Mouse (Mus musculus) spleen, adult 2 months (tissue): ENCODE data around the gene Plpp6. TPM values are rescaled to one million over a fixed set of nuclear protein-coding genes. Genes with fewer than 3 reads are reported as not detected.
"Not testable (repeated sequence)": the region's sequence is repeated elsewhere in the genome, so short reads cannot be mapped to it uniquely, and the experiment has no call there.

ENCODE experiments used
- DNase-seq, 2 experiments: peaks; one replicate each; pipeline versions ENCODE4 v3.0.0 to v3.0.0-alpha.2; 2012 to 2021; ENCODE audit warnings: low spot score in 2 of 2, low read depth in 1 of 2
- H3K27ac ChIP-seq: fragments of 200-500 bp; 2 replicates; pipeline ENCODE4 v1.5.1; 2012; ENCODE audit warnings: low read length, inconsistent platforms; ENCODE audit not compliant: insufficient read depth
- H3K27me3 ChIP-seq: fragments of 200-500 bp; 2 replicates; pipeline ENCODE4 v1.6.1; 2012; ENCODE audit warnings: mild to moderate bottlenecking, moderate library complexity, low read length, inconsistent platforms; ENCODE audit not compliant: control insufficient read depth, insufficient read depth
- H3K36me3 ChIP-seq: fragments of 200-500 bp; 2 replicates; pipeline ENCODE4 v1.6.1; 2012; ENCODE audit warnings: mild to moderate bottlenecking, low read length, inconsistent platforms; ENCODE audit not compliant: control insufficient read depth, insufficient read depth
- H3K4me1 ChIP-seq: fragments of 200-500 bp; 2 replicates; pipeline ENCODE4 v1.6.1; 2011; ENCODE audit warnings: inconsistent platforms; ENCODE audit not compliant: control insufficient read depth, insufficient read depth, insufficient read length
- H3K4me3 ChIP-seq: fragments of 200-500 bp; 2 replicates; pipeline ENCODE4 v1.5.1; 2011; ENCODE audit warnings: mild to moderate bottlenecking, inconsistent platforms; ENCODE audit not compliant: insufficient read depth, insufficient read length; ENCODE audit errors: extremely low read depth
- CTCF ChIP-seq: fragments of 200-500 bp; IDR thresholded peaks from 2 replicates; pipeline ENCODE4 v1.5.1; 2011; ENCODE audit warnings: mild to moderate bottlenecking, inconsistent platforms; ENCODE audit not compliant: insufficient read depth, insufficient read length, insufficient replicate concordance; ENCODE audit errors: extremely low read depth
- POLR2A ChIP-seq: fragments of 200-500 bp; IDR thresholded peaks from 2 replicates; pipeline ENCODE4 v1.6.1; 2011; ENCODE audit warnings: low read depth, low read length, inconsistent platforms
- WGBS: fragments of 180-500 bp; shearing (Covaris S2); methylation state at CpG from one replicate; pipeline ENCODE4 v1.1.7; 2018; 5-methylcytosine and 5-hydroxymethylcytosine counted together
- polyA plus RNA-seq: library from polyadenylated mRNA; depleted of rRNA; stranded (reverse); fragments of >200 nt; gene quantifications from 2 replicates; pipeline ENCODE4 v1.2.3, GENCODE M21; 2012

Gene Plpp6
- polyA plus RNA-seq, 1 experiment: 6.6 TPM

- WGBS: 44% methylated on average over 5 of the region's 5 CpGs
- Histone ChIP-seq H3K4me1 (peaks cover 3% of the 10 kb centered on the region; the same call in 1 of the 2 replicates), H3K27ac (no peak overlapping the region), H3K4me3 (no peak overlapping the region), H3K36me3 (peaks cover 13% of the 10 kb centered on the region), H3K27me3 (no peaks in the 10 kb centered on the region)
- TF ChIP-seq POLR2A (no peak), CTCF (no peak)
- DNase-seq: no peak
These were observed 31.6 kb downstream of the Plpp6 start for GRCm38 (mm10) chr19:28995366-28995765.

- no peaks in the 10 kb centered on the region for H3K4me1 ChIP-seq
- DNase-seq: no peak
- TF ChIP-seq POLR2A: no peak
- no peak for TF ChIP-seq CTCF
- WGBS: 87% methylated on average over 4 of the region's 4 CpGs
- no peak overlapping the region for H3K27ac ChIP-seq
- peaks cover 21% of the 10 kb centered on the region for H3K36me3 ChIP-seq
- no peaks in the 10 kb centered on the region for H3K27me3 ChIP-seq
- H3K4me3 ChIP-seq: no peak overlapping the region
These were observed 34.4 kb downstream of the Plpp6 start for GRCm38 (mm10) chr19:28997976-28998630.

- not testable (repeated sequence) for H3K4me1 ChIP-seq, H3K4me3 ChIP-seq, H3K27me3 ChIP-seq, H3K27ac ChIP-seq, DNase-seq
- peaks cover 14% of the 10 kb centered on the region for H3K36me3 ChIP-seq
- 99% methylated on average over 16 of the region's 16 CpGs for WGBS
These were observed 36.6 kb downstream of the Plpp6 start for GRCm38 (mm10) chr19:29000321-29000720.

- H3K36me3 ChIP-seq: peaks cover 17% of the 10 kb centered on the region
- no peak for DNase-seq
These were observed 44.4 kb downstream of the Plpp6 start for GRCm38 (mm10) chr19:29008069-29008706.

GRCm38 (mm10) chr19:29009046-29009445, 45.3 kb downstream of the Plpp6 start:
- Histone ChIP-seq H3K27ac (no peak overlapping the region), H3K36me3 (peaks cover 20% of the 10 kb centered on the region), H3K4me1 (no peaks in the 10 kb centered on the region), H3K4me3 (no peak overlapping the region), H3K27me3 (no peaks in the 10 kb centered on the region)
- DNase-seq: no peak
- 97% methylated on average over 11 of the region's 11 CpGs for WGBS
- TF ChIP-seq POLR2A: no peak
- TF ChIP-seq CTCF: no peak

More at GRCm38 (mm10) chr19:29008069-29008706, 44.4 kb downstream of the Plpp6 start:
- no peaks in the 10 kb centered on the region for H3K27me3 ChIP-seq
- WGBS: 88% methylated on average over 3 of the region's 3 CpGs
- TF ChIP-seq POLR2A (no peak), CTCF (no peak)
- no peak overlapping the region for H3K4me3 ChIP-seq
- H3K27ac ChIP-seq: no peak overlapping the region
- H3K4me1 ChIP-seq: no peaks in the 10 kb centered on the region

- no peak for DNase-seq
- Histone ChIP-seq H3K27me3 (no peaks in the 10 kb centered on the region), H3K4me1 (no peaks in the 10 kb centered on the region), H3K36me3 (peaks cover 25% of the 10 kb centered on the region), H3K27ac (no peak overlapping the region), H3K4me3 (no peak overlapping the region)
- 92% methylated on average over 12 of the region's 12 CpGs for WGBS
- TF ChIP-seq POLR2A (no peak), CTCF (no peak)
These were observed 47.7 kb downstream of the Plpp6 start for GRCm38 (mm10) chr19:29011355-29011990.
